Mouse (Mus musculus) liver, adult 2 months (tissue): ENCODE data around the gene Prdx5. TPM values are rescaled to one million over a fixed set of nuclear protein-coding genes. Genes with fewer than 3 reads are reported as not detected.
A peak's percentile ranks its signal among the peaks of the same experiment; 100 is the strongest.

Source experiments
- DNase-seq: peaks from one replicate; pipeline ENCODE4 v3.0.0-alpha.2; 2011; ENCODE audit warnings: low read depth, low spot score; ENCODE audit errors: extremely low read depth
- H3K27ac ChIP-seq: fragments of 200-500 bp; replicated peaks from 2 replicates; pipeline ENCODE4 v1.5.1; 2012; ENCODE audit warnings: low read depth, mild to moderate bottlenecking, control low read depth, inconsistent platforms, low read length; ENCODE audit not compliant: insufficient read depth
- H3K27me3 ChIP-seq: fragments of 200-500 bp; 2 replicates; pipeline ENCODE4 v1.6.1; 2012; ENCODE audit warnings: mild to moderate bottlenecking, moderate library complexity, low read length, inconsistent platforms; ENCODE audit not compliant: control insufficient read depth, insufficient read depth
- H3K36me3 ChIP-seq: fragments of 200-500 bp; 2 replicates; pipeline ENCODE4 v1.6.1; 2012; ENCODE audit warnings: low read length, inconsistent platforms; ENCODE audit not compliant: control insufficient read depth, insufficient read depth
- H3K4me1 ChIP-seq: fragments of 200-500 bp; 2 replicates; pipeline ENCODE4 v1.6.1; 2011; ENCODE audit warnings: low read length; ENCODE audit not compliant: control insufficient read depth, insufficient read depth
- H3K4me3 ChIP-seq: fragments of 200-500 bp; 2 replicates; pipeline ENCODE4 v1.5.1; 2011; ENCODE audit warnings: low read depth, mild to moderate bottlenecking, control low read depth, low read length, moderate library complexity; ENCODE audit not compliant: insufficient read depth
- H3K79me2 ChIP-seq: fragments of 200-500 bp; 2 replicates; pipeline ENCODE4 v1.6.1; 2012; ENCODE audit warnings: inconsistent platforms, mild to moderate bottlenecking, low read length, moderate library complexity; ENCODE audit not compliant: control insufficient read depth, insufficient read depth
- H3K9ac ChIP-seq: fragments of 200-500 bp; 2 replicates; pipeline ENCODE4 v1.6.1; 2012; ENCODE audit warnings: low read depth, mild to moderate bottlenecking, control low read depth, inconsistent platforms, low read length
- CTCF ChIP-seq: fragments of 200-500 bp; IDR thresholded peaks from 2 replicates; pipeline ENCODE4 v1.5.1; 2011; ENCODE audit warnings: low read depth, low read length, control low read depth
- POLR2A ChIP-seq: fragments of 200-500 bp; IDR thresholded peaks from 2 replicates; pipeline ENCODE4 v1.6.1; 2011; ENCODE audit warnings: low read length, control low read depth; ENCODE audit not compliant: insufficient read depth; ENCODE audit errors: extremely low read depth
- WGBS: fragments of 180-500 bp; shearing (Covaris S2); methylation state at CpG from one replicate; pipeline ENCODE4 v1.1.7; 2018; 5-methylcytosine and 5-hydroxymethylcytosine counted together
- polyA plus RNA-seq: library from polyadenylated mRNA; depleted of rRNA; stranded (reverse); fragments of >200 nt; gene quantifications from 2 replicates; pipeline ENCODE4 v1.2.3, GENCODE M21; 2012
- total RNA-seq: library from RNA; depleted of rRNA; stranded (reverse); fragments of >200 nt; gene quantifications from 2 replicates; pipeline ENCODE4 v1.2.3, GENCODE M21; 2014

The Prdx5 gene
- total and polyA plus RNA-seq, 2 experiments: 364 to 615 TPM

DNA sequence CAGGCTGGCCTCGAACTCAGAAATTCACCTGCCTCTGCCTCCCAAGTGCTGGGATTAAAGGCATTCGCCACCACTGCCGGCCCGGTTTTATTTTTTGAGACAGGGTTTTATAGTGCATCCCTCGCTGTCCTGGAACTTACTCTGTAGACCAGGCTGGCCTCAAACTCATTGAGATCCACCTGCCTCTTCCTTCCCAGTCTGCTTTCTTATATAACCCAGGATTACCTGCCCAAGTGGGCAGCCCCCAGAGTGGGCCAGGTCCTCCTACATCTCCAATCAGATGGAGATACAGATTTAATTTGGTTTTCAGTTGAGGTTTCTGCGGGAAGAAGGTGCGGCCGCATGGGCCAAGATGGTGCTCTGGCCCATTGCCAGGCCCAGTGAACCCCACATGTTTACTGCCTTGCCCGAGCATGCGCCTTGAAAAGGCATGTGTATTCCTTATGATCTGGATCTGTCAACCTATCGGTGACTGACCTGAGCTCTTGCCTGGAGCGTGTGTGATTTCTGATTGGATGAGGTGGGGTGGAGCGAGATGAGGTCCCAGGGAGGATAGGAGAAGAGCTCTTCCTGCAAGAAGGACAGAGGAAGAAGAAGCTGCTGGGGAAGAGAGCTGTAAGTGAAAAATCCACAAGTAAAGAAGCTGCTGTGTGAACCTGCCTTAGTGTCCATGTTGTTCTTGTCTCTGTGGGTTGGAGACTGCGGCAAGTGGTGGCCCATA lies 16.0 kb downstream of the Prdx5 start:
- Histone ChIP-seq H3K27me3 (no peaks in the 10 kb centered on the region), H3K79me2 (no peaks in the 10 kb centered on the region), H3K9ac (no peak overlapping the region), H3K27ac (no peak overlapping the region), H3K36me3 (no peaks in the 10 kb centered on the region), H3K4me1 (no peaks in the 10 kb centered on the region), H3K4me3 (no peak overlapping the region)
- 95% methylated on average over 14 of the region's 14 CpGs for WGBS
- DNase-seq: no peak
- TF ChIP-seq POLR2A: no peak
- no peak for TF ChIP-seq CTCF

DNA sequence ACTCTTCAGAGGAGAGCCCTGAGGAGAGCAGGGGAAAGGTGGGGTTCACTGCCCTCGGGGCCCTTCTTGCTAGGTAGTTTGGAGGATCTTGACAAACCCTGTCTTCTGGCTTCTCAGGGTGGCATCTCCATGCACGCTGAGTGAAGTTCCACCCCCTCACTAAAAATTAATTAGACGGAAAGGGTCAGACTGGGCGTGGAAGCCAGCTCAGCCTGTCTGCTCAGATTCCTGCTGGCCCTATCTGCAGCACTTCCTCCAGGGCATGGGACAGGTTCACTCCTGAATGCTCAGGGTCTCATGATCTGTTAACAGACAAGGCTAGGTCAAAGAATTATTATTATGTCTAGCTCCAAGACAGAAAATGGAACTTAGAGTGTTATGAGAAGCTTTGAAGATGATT lies 17.4 kb downstream of the Prdx5 start:
- Histone ChIP-seq H3K27me3 (no peaks in the 10 kb centered on the region), H3K79me2 (no peaks in the 10 kb centered on the region), H3K4me3 (no peak overlapping the region), H3K27ac (no peak overlapping the region), H3K4me1 (no peaks in the 10 kb centered on the region), H3K9ac (no peak overlapping the region), H3K36me3 (no peaks in the 10 kb centered on the region)
- WGBS: 72% methylated on average over 4 of the region's 4 CpGs
- DNase-seq: no peak
- TF ChIP-seq CTCF: no peak
- no peak for TF ChIP-seq POLR2A

DNA sequence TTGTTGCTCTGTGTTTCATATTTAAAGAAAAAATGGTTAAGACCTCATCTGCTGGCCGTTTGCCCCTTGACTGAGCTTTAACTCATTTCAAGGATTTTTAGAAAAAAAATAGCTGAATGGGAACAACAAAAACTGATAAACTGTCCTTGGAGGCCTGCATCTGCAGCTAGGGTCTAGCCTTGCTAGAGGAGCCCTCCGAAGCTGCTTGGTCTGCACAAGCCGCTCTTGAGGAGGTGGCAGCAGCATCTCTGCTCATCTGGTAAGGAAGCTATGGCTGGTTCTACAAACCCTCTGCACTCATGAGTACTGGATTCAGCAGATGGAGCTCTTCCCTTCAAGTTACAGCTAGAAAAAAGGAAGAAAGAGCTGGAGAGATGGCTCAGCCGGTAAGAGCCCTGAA lies 31.9 kb downstream of the Prdx5 start:
- 80% methylated on average over 4 of the region's 4 CpGs for WGBS
- no peaks in the 10 kb centered on the region for H3K4me1 ChIP-seq
- no peak overlapping the region for H3K9ac ChIP-seq
- no peak overlapping the region for H3K4me3 ChIP-seq
- no peak for DNase-seq
- no peaks in the 10 kb centered on the region for H3K79me2 ChIP-seq
- no peaks in the 10 kb centered on the region for H3K27me3 ChIP-seq
- no peak overlapping the region for H3K27ac ChIP-seq
- TF ChIP-seq CTCF: no peak
- TF ChIP-seq POLR2A: no peak
- H3K36me3 ChIP-seq: no peaks in the 10 kb centered on the region

DNA sequence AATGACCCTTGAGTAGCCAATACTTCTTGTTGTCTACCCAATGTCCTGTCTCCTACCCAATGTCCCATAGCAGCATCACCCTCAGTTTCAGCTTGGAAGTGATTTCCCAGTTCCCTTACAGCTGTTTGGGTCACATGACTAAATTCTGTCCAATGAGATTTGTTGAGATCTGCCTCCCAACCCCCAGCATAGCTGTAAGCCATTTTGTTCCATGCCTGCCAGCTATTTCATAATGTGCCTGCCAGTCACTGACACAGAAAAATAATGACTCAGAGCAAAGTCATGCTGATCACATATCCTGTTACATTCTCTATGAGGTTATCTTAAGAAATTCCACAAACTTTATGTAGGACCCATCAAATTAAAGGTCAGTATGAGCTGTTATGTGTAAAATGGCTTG lies 33.1 kb downstream of the Prdx5 start:
- no peaks in the 10 kb centered on the region for H3K27me3 ChIP-seq
- no peak overlapping the region for H3K4me3 ChIP-seq
- H3K36me3 ChIP-seq: no peaks in the 10 kb centered on the region
- H3K27ac ChIP-seq: no peak overlapping the region
- peak; percentile 29 for DNase-seq
- H3K79me2 ChIP-seq: no peaks in the 10 kb centered on the region
- H3K9ac ChIP-seq: no peak overlapping the region
- H3K4me1 ChIP-seq: peaks cover under 1% of the 10 kb centered on the region; the same call in 1 of the 2 replicates
- TF ChIP-seq CTCF: no peak
- no peak for TF ChIP-seq POLR2A

DNA sequence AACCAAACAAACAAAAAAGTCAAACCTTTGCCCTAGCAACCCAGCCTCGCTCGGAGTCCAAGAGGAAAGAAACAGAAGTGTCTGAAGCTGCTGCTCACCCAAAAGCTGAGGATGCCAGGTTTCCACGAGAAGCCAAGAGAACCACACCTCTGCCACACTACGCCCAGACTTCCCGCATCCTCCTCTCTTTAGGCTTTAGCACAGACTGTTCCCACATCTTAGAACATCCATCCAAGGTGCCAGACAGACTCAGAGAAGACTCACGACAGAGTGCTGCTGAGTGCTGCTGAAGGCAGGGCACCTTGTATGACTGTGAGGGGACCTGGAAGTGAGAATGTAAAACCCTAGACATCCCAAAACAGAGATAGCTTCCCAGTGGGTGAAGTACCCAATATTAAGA lies 34.1 kb downstream of the Prdx5 start:
- H3K4me3 ChIP-seq: no peak overlapping the region
- no peak for TF ChIP-seq CTCF
- TF ChIP-seq POLR2A: no peak
- no peak overlapping the region for H3K9ac ChIP-seq
- no peaks in the 10 kb centered on the region for H3K27me3 ChIP-seq
- no peak overlapping the region for H3K27ac ChIP-seq
- no peak for DNase-seq
- 86% methylated on average over 6 of the region's 6 CpGs for WGBS
- peaks cover 7% of the 10 kb centered on the region; the same call in 1 of the 2 replicates for H3K4me1 ChIP-seq
- H3K79me2 ChIP-seq: no peaks in the 10 kb centered on the region
- H3K36me3 ChIP-seq: no peaks in the 10 kb centered on the region

DNA sequence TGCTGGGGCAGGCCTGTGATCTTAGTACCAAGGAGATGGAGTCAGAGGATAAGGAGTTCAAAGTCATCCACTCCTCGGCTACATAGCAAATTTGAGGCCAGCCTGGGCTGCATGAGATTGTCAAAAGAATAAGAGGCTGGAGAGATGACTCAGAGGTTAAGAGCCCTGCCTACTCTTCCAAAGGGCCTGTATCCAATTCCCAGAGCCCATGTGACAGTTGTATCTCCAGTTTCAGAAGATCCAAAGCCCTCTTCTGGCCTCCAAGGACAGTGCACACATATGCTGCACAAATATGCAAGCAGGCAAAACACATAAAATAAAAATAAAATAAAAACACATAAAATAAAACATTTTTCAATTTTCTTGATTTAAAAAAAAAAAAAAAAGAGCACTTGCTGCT lies 35.6 kb downstream of the Prdx5 start:
- DNase-seq: no peak
- WGBS: 91% methylated on average over 1 of the region's 1 CpGs
- H3K79me2 ChIP-seq: no peaks in the 10 kb centered on the region

More for the DNA sequence above, 35.6 kb downstream of the Prdx5 start:
- Histone ChIP-seq H3K9ac (no peak overlapping the region), H3K4me1 (peaks cover 7% of the 10 kb centered on the region; the same call in 1 of the 2 replicates), H3K27ac (no peak overlapping the region), H3K27me3 (no peaks in the 10 kb centered on the region), H3K36me3 (no peaks in the 10 kb centered on the region), H3K4me3 (no peak overlapping the region)
- TF ChIP-seq CTCF (no peak), POLR2A (no peak)
